Mouse (Mus musculus): ENCODE measurements around the gene Il2. TPM values are rescaled to one million over a fixed set of nuclear protein-coding genes. Genes with fewer than 3 reads are reported as not detected.
A peak's percentile ranks its signal among the peaks of the same experiment; 100 is the strongest.

Il2 gene
- total RNA-seq, 2 experiments from 2014 or later: not detected

DNA sequence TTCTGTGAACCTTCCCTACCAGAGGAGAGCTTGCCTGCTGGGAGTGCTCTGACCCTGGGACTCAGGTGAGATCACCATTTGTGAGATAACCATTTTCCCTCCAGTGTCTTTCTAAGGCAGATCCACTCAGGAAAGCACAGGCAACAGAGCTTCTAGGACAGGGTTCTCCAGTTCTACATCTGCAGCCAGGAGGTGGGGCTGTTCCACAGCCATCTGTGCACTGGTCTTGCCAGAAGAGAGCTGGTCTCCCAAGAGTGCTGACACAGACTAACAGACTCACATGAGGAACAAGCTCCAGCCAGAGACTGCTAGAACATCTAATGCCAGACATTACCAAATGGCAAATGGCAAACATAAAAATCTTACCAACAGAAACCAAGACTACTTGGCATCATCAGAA, 52.5 kb downstream of the Il2 start:
- peak; percentile 63 to 71 for DNase-seq
- intact Hi-C loops (cut with DNase I): loop anchor here (1.0 kb wide), 1 partner anchor 131 kb away; no protein-coding TSS in a partner anchor

Other genes with a start within 250 kb of the Il2 start
- gene Adad1, start 62.4 kb downstream of the Il2 start, total RNA-seq (2021): not detected
- gene Il21, start 106.7 kb upstream of the Il2 start, total RNA-seq (2021): not detected
- 1 to 10 TPM; 1.2 to 1.5 TPM for gene Bbs12, start 186.6 kb upstream of the Il2 start, total RNA-seq (2021)
- gene Cetn4, start 186.7 kb upstream of the Il2 start, total RNA-seq (2021): under 1 TPM; 0.76 to 0.79 TPM
- 1 to 10 TPM; 3.2 to 6.6 TPM for gene Fgf2, start 222.4 kb upstream of the Il2 start, total RNA-seq (2021)